Mouse (Mus musculus) heart, adult 2 months (tissue): Measurements from ENCODE around the gene Tuba4a. TPM values are rescaled to one million over a fixed set of nuclear protein-coding genes. Genes with fewer than 3 reads are reported as not detected.

Source experiments
- DNase-seq, 2 experiments: peaks; one replicate each; pipeline ENCODE4 v3.0.0; 2021
- H3K27ac ChIP-seq: fragments of 200-600 bp; 2 replicates; pipeline ENCODE4 v1.8.1; 2022
- H3K27me3 ChIP-seq: fragments of 200-500 bp; 2 replicates; pipeline ENCODE4 v1.6.1; 2012; ENCODE audit warnings: mild to moderate bottlenecking, low read length, inconsistent platforms, mixed read lengths; ENCODE audit not compliant: control insufficient read depth, insufficient read depth
- H3K36me3 ChIP-seq: fragments of 200-500 bp; 2 replicates; pipeline ENCODE4 v1.6.1; 2012; ENCODE audit warnings: low read length, inconsistent platforms; ENCODE audit not compliant: control insufficient read depth, insufficient read depth
- H3K4me1 ChIP-seq: fragments of 200-500 bp; 2 replicates; pipeline ENCODE4 v1.6.1; 2011; ENCODE audit warnings: low read length; ENCODE audit not compliant: control insufficient read depth, insufficient read depth
- H3K4me3 ChIP-seq: fragments of 200-600 bp; 2 replicates; pipeline ENCODE4 v1.8.1; 2022
- H3K79me2 ChIP-seq: fragments of 200-500 bp; replicated peaks from 2 replicates; pipeline ENCODE4 v1.6.1; 2012; ENCODE audit warnings: mild to moderate bottlenecking, inconsistent platforms, low read length, moderate library complexity, mixed read lengths; ENCODE audit not compliant: control insufficient read depth, insufficient read depth
- H3K9ac ChIP-seq: fragments of 200-500 bp; 2 replicates; pipeline ENCODE4 v1.6.1; 2012; ENCODE audit warnings: low read depth, mild to moderate bottlenecking, control low read depth, inconsistent platforms, low read length, mixed read lengths
- CTCF ChIP-seq: fragments of 200-600 bp; IDR thresholded peaks from 2 replicates; pipeline ENCODE4 v1.8.1; 2022; ENCODE audit warnings: antibody characterized with exemption, mild to moderate bottlenecking, moderate library complexity
- EP300 ChIP-seq: fragments of 200-500 bp; IDR thresholded peaks from 2 replicates; pipeline ENCODE4 v1.6.1; 2011; ENCODE audit warnings: low read depth, low read length, control low read depth; ENCODE audit not compliant: insufficient read depth
- POLR2A ChIP-seq: fragments of 200-500 bp; IDR thresholded peaks from 2 replicates; pipeline ENCODE4 v1.6.1; 2011; ENCODE audit warnings: mild to moderate bottlenecking, low read depth, low read length, control low read depth; ENCODE audit not compliant: insufficient read depth
- WGBS: fragments of 180-500 bp; shearing (Covaris S2); methylation state at CpG from one replicate; pipeline ENCODE4 v1.1.7; 2018; 5-methylcytosine and 5-hydroxymethylcytosine counted together
- intact Hi-C: fragments of 180-260 bp; cut with DNase I; formaldehyde crosslinking; loops from one replicate; pipeline ENCODE4 v1.15.1; 2025
- polyA plus RNA-seq: library from polyadenylated mRNA; depleted of rRNA; stranded (reverse); fragments of >200 nt; gene quantifications from 2 replicates; pipeline ENCODE4 v1.2.3, GENCODE M21; 2012
- total RNA-seq, 2 experiments: library from RNA; stranded (reverse); gene quantifications; 2 replicates each; pipeline ENCODE4 v1.2.3; 2021

Gene Tuba4a
- total and polyA plus RNA-seq, 3 experiments = 781 to 976 (median 973) TPM

GRCm38 (mm10) chr1:75211141-75211708, 8.4 kb downstream of the Tuba4a start:
- Histone ChIP-seq H3K4me3 (peak overlapping the region; percentile 93), H3K4me1 (peaks cover 8% of the 10 kb centered on the region), H3K36me3 (peaks cover 14% of the 10 kb centered on the region), H3K27ac (peak overlapping the region; percentile 88), H3K79me2 (no peaks in the 10 kb centered on the region; the same call in 1 of the 2 replicates), H3K9ac (peak overlapping the region; percentile 92), H3K27me3 (no peaks in the 10 kb centered on the region)
- WGBS = 9% methylated on average over 17 of the region's 17 CpGs
- TF ChIP-seq POLR2A = no peak
- no peak for TF ChIP-seq CTCF
- TF ChIP-seq EP300 = no peak
- DNase-seq = no peak
- intact Hi-C loops = loop anchor here (2.0 kb wide), 3 partner anchors 18 to 42 kb away; partner anchors contain the start of genes Ankzf1, Atg9a and Zfand2b

GRCm38 (mm10) chr1:75210136-75211087, 9.3 kb downstream of the Tuba4a start, which contains the start of the genes Glb1l and Stk16:
Glb1l (minus strand) TSS chr1:75210813.
Stk16 (plus strand) TSS chr1:75210838.
- Histone ChIP-seq H3K79me2 (no peaks in the 10 kb centered on the region; the same call in 1 of the 2 replicates), H3K27me3 (no peaks in the 10 kb centered on the region), H3K9ac (peak within 1 kb of the TSS; percentile 92), H3K36me3 (peaks cover 14% of the 10 kb centered on the region), H3K4me1 (peaks cover 8% of the 10 kb centered on the region), H3K4me3 (peak within 1 kb of the TSS; percentile 93), H3K27ac (peak within 1 kb of the TSS; percentile 88)
- TF ChIP-seq CTCF (no peak), POLR2A (peak; percentile 80; the same call in 1 of the 2 replicates), EP300 (peak; percentile 38; the same call in 1 of the 2 replicates)
- peak; percentile 96 to 97 for DNase-seq
- intact Hi-C loops = loop anchor here (2.0 kb wide), 3 partner anchors 18 to 42 kb away; partner anchors contain the start of genes Ankzf1, Atg9a and Zfand2b
- 5% methylated on average over 42 of the region's 42 CpGs for WGBS

- Histone ChIP-seq H3K9ac (peak overlapping the region; percentile 28), H3K36me3 (peaks cover 9% of the 10 kb centered on the region), H3K4me1 (peaks cover 8% of the 10 kb centered on the region), H3K4me3 (peak overlapping the region; percentile 39), H3K27me3 (no peaks in the 10 kb centered on the region), H3K27ac (peak overlapping the region; percentile 60), H3K79me2 (no peaks in the 10 kb centered on the region; the same call in 1 of the 2 replicates)
- peak; percentile 49 to 55 for DNase-seq
- intact Hi-C loops = no loop called here
- TF ChIP-seq CTCF (no peak), POLR2A (0 out of 2 replicates have a peak, but pooled peaks have one; percentile 26)
- 16% methylated on average over 34 of the region's 34 CpGs for WGBS
These were observed 10.5 kb downstream of the Tuba4a start for GRCm38 (mm10) chr1:75208967-75209678.

DNA sequence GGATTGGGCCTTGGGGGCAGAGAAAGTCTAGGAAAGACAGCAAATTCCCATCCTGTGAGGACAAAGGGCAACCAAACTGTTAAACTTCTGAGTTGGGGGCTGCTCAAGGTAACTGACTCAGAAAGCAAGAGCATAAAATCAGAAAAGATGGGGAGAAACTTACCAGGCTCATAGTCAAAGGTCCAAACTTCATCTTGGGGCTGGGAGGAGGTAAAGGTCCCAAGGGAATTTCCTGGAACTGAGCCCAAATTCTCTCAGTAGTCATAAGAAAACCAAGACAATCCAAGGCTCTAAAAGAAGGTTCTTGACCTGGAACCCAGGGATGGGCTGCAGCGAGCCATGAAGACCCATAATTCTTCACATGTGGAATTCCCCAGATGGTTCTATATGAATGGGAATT, 18.4 kb downstream of the Tuba4a start:
- 81% methylated on average over 1 of the region's 1 CpGs for WGBS
- TF ChIP-seq POLR2A (no peak), CTCF (no peak), EP300 (no peak)

GRCm38 (mm10) chr1:75192452-75192851, 27.2 kb downstream of the Tuba4a start:
- Histone ChIP-seq H3K27ac (peak overlapping the region; percentile 92), H3K79me2 (peaks cover 3% of the 10 kb centered on the region; the same call in 1 of the 2 replicates), H3K9ac (peak overlapping the region; percentile 77), H3K4me3 (peak overlapping the region; percentile 98), H3K4me1 (peaks cover 5% of the 10 kb centered on the region), H3K36me3 (peaks cover 3% of the 10 kb centered on the region), H3K27me3 (no peaks in the 10 kb centered on the region)
- WGBS = under 1% methylated on average over 19 of the region's 19 CpGs
- intact Hi-C loops = loop anchor here (1.0 to 10.0 kb wide), 5 partner anchors 18 to 242 kb away; partner anchors contain the start of genes Cnppd1, Dnpep, Glb1l and Gmppa
- TF ChIP-seq POLR2A (no peak; the same call in 1 of the 2 replicates), CTCF (no peak), EP300 (no peak)
- peak; percentile 50 to 57 for DNase-seq

More for the DNA sequence above, 18.4 kb downstream of the Tuba4a start:
- H3K27me3 ChIP-seq = no peaks in the 10 kb centered on the region
- no peaks in the 10 kb centered on the region for H3K36me3 ChIP-seq
- no peak overlapping the region for H3K4me3 ChIP-seq
- no peaks in the 10 kb centered on the region for H3K4me1 ChIP-seq
- no peak for DNase-seq
- no peak overlapping the region for H3K27ac ChIP-seq
- intact Hi-C loops = no loop called here
- H3K79me2 ChIP-seq = no peaks in the 10 kb centered on the region
- H3K9ac ChIP-seq = no peak overlapping the region
